Mouse (Mus musculus) liver, adult (tissue): Measurements from ENCODE around the gene Rgs6.

Experiments used
- GATA4 ChIP-seq: IDR thresholded peaks from 2 replicates; pipeline ENCODE4 v1.6.1; 2014; ENCODE audit warnings: mild to moderate bottlenecking, low read length; ENCODE audit not compliant: insufficient replicate concordance

Rgs6 gene

GRCm38 (mm10) chr12:82612769-82613660 lies 24.9 kb downstream of the Rgs6 start:
- no peak; the same call in 1 of the 2 replicates for TF ChIP-seq GATA4

GRCm38 (mm10) chr12:82616486-82616812 lies 28.4 kb downstream of the Rgs6 start:
- no peak for TF ChIP-seq GATA4

GRCm38 (mm10) chr12:82616813-82617681 lies 29.0 kb downstream of the Rgs6 start:
- no peak for TF ChIP-seq GATA4

- no peak for TF ChIP-seq GATA4
These were observed 29.7 kb downstream of the Rgs6 start for GRCm38 (mm10) chr12:82617682-82618370.

- TF ChIP-seq GATA4, result no peak
These were observed 52.3 kb downstream of the Rgs6 start for GRCm38 (mm10) chr12:82640441-82640840.

GRCm38 (mm10) chr12:82647876-82648275 lies 59.8 kb downstream of the Rgs6 start:
- TF ChIP-seq GATA4, result no peak

GRCm38 (mm10) chr12:82649991-82650390 lies 61.9 kb downstream of the Rgs6 start:
- TF ChIP-seq GATA4, result no peak

GRCm38 (mm10) chr12:82664598-82664997 lies 76.5 kb downstream of the Rgs6 start:
- TF ChIP-seq GATA4, result no peak

- no peak for TF ChIP-seq GATA4
These were observed 79.3 kb downstream of the Rgs6 start for GRCm38 (mm10) chr12:82667441-82667840.

GRCm38 (mm10) chr12:82670201-82670737 lies 82.2 kb downstream of the Rgs6 start:
- TF ChIP-seq GATA4, result no peak

- no peak for TF ChIP-seq GATA4
These were observed 83.5 kb downstream of the Rgs6 start for GRCm38 (mm10) chr12:82671591-82671990.

- no peak for TF ChIP-seq GATA4
These were observed 87.0 kb downstream of the Rgs6 start for GRCm38 (mm10) chr12:82675137-82675536.

GRCm38 (mm10) chr12:82687015-82687414 lies 98.9 kb downstream of the Rgs6 start:
- TF ChIP-seq GATA4, result no peak

GRCm38 (mm10) chr12:82698886-82699527 lies 110.9 kb downstream of the Rgs6 start:
- no peak for TF ChIP-seq GATA4

GRCm38 (mm10) chr12:82699528-82699905 lies 111.4 kb downstream of the Rgs6 start:
- no peak for TF ChIP-seq GATA4
